Comparison of ENCODE assay signal across 9 mouse cellular contexts in the genomic region with DNA sequence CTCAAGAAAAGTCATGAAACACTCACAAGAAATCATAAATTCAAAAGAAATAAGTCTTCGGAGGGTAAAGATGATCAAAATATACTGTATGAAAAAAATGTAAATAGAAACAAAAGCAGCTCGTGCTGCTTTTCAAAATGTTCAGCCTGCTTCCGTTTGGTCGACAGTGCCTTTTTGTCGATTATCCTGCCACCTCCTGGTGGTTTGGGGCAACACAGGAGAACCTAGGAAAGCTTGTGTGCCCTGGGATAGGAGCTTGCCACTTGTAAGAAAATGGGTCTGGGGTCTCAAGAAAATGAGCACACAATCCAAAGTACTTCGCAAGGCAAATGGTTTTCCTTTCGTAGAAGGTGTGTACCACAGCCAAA. TPM values are rescaled to one million over a fixed set of nuclear protein-coding genes. Genes with fewer than 3 reads are reported as not detected.
A peak's percentile ranks its signal among the peaks of the same experiment; 100 is the strongest.
DNase-seq lines count a peak whose midpoint lies in the region; ATAC-seq and TF ChIP-seq lines count a peak whose summit lies in the region.
"Had no signal": no experiment of that assay in that cellular context is flagged by ENCODE, and none has a peak within 500 bp of the region (broad histone marks: within the 10 kb centered on the region; RNA-seq: fewer than 3 reads in every experiment).

No protein-coding gene starts in this region.

- TF ChIP-seq CTCF in kidney, postnatal 0 days (IDR thresholded peaks at IDR 0.05; ENCODE audit: low read depth), result peak; percentile 82

- H3K4me1 ChIP-seq in embryonic facial prominence, embryonic 14.5 days (ENCODE audit: control insufficient read depth, insufficient read depth, low read length), result no peaks in the 10 kb centered on the region
- peaks cover 5% of the 10 kb centered on the region; the same call in 1 of the 2 replicates for H3K4me1 ChIP-seq in heart, embryonic 13.5 days
- H3K4me1 ChIP-seq in kidney, postnatal 0 days (replicated peaks; ENCODE audit: insufficient read depth, low read length), result no peaks in the 10 kb centered on the region
- H3K4me1 ChIP-seq in liver, embryonic 16.5 days (ENCODE audit: control insufficient read depth, low read depth, low read length), result peaks cover 4% of the 10 kb centered on the region; the same call in 1 of the 2 replicates
- no peaks in the 10 kb centered on the region for H3K4me1 ChIP-seq in neural tube, embryonic 11.5 days (ENCODE audit: control insufficient read depth, insufficient read depth, low read length)

- WGBS in embryonic facial prominence, embryonic 14.5 days, result 1% methylated on average over 7 of the region's 7 CpGs
- WGBS in heart, embryonic 13.5 days, result 2% methylated on average over 7 of the region's 7 CpGs
- 0% methylated on average over 7 of the region's 7 CpGs for WGBS in kidney, postnatal 0 days
- WGBS in liver, embryonic 16.5 days (ENCODE audit: insufficient replicate concordance), result under 1% methylated on average over 7 of the region's 7 CpGs
- under 1% methylated on average over 7 of the region's 7 CpGs for WGBS in neural tube, embryonic 11.5 days

- H3K4me2 ChIP-seq in embryonic facial prominence, embryonic 14.5 days (ENCODE audit: low read depth, low read length), result peak overlapping the region; percentile 76
- H3K4me2 ChIP-seq in heart, embryonic 13.5 days, result peak overlapping the region; percentile 98
- H3K4me2 ChIP-seq in kidney, postnatal 0 days (ENCODE audit: low read length), result peak overlapping the region; percentile 81
- peak overlapping the region; percentile 95 for H3K4me2 ChIP-seq in liver, embryonic 16.5 days (ENCODE audit: low read depth, low read length)
- H3K4me2 ChIP-seq in neural tube, embryonic 11.5 days (ENCODE audit: low read depth), result peak overlapping the region; percentile 94

- peak; percentile 28 for ATAC-seq in CD4-positive, CD25-positive, alpha-beta regulatory T cell, adult 4 months
- ATAC-seq in embryonic facial prominence, embryonic 14.5 days (ENCODE audit: low read depth), result no peak
- ATAC-seq in heart, embryonic 13.5 days (ENCODE audit: extremely low read depth, insufficient number of reproducible peaks, low FRiP score, low TSS enrichment), result no peak
- no peak for ATAC-seq in kidney, postnatal 0 days (replicated peaks; ENCODE audit: low FRiP score, low read depth)
- no peak for ATAC-seq in liver, embryonic 16.5 days (ENCODE audit: low read depth)
- no peak for ATAC-seq in neural tube, embryonic 11.5 days (ENCODE audit: insufficient read depth, low FRiP score, low TSS enrichment)

- peak overlapping the region; percentile 78 for H3K27ac ChIP-seq in embryonic facial prominence, embryonic 14.5 days (replicated peaks; ENCODE audit: low read depth, low read length)
- H3K27ac ChIP-seq in heart, embryonic 13.5 days (replicated peaks), result no peak overlapping the region
- no peak overlapping the region for H3K27ac ChIP-seq in kidney, postnatal 0 days
- H3K27ac ChIP-seq in liver, embryonic 16.5 days (ENCODE audit: low read length), result no peak overlapping the region
- H3K27ac ChIP-seq in neural tube, embryonic 11.5 days (ENCODE audit: low read depth, low read length), result no peak overlapping the region

- H3K36me3 ChIP-seq in embryonic facial prominence, embryonic 14.5 days (ENCODE audit: control insufficient read depth, insufficient read depth, low read length), result no peaks in the 10 kb centered on the region
- H3K36me3 ChIP-seq in heart, embryonic 13.5 days, result no peaks in the 10 kb centered on the region
- no peaks in the 10 kb centered on the region for H3K36me3 ChIP-seq in kidney, postnatal 0 days (ENCODE audit: insufficient read depth, low read length)
- no peaks in the 10 kb centered on the region for H3K36me3 ChIP-seq in liver, embryonic 16.5 days (ENCODE audit: control insufficient read depth, insufficient read depth)
- H3K36me3 ChIP-seq in neural tube, embryonic 11.5 days (ENCODE audit: control insufficient read depth, insufficient read depth, low read length), result no peaks in the 10 kb centered on the region

- peak; percentile 69 to 80 for DNase-seq in adrenal gland, postnatal 36 days
- peak; percentile 90 for DNase-seq in embryonic facial prominence, embryonic 14.5 days (ENCODE audit: low spot score)
- DNase-seq in kidney, postnatal 0 days (ENCODE audit: low spot score), result peak; percentile 91
- peak; percentile 87 for DNase-seq in neural tube, embryonic 11.5 days (ENCODE audit: low spot score)
- DNase-seq in telencephalon, adult 2 months (ENCODE audit: low read depth, low spot score), result peak; percentile 39

- H3K9ac ChIP-seq in embryonic facial prominence, embryonic 14.5 days (ENCODE audit: low read depth, low read length), result peak overlapping the region; percentile 61; the same call in 1 of the 2 replicates
- H3K9ac ChIP-seq in heart, embryonic 13.5 days, result peak overlapping the region; percentile 80
- H3K9ac ChIP-seq in kidney, postnatal 0 days (ENCODE audit: low read depth, low read length), result peak overlapping the region; percentile 54
- peak overlapping the region; percentile 71 for H3K9ac ChIP-seq in liver, embryonic 16.5 days (ENCODE audit: low read depth, low read length)
- H3K9ac ChIP-seq in neural tube, embryonic 11.5 days (ENCODE audit: low read length), result peak overlapping the region; percentile 53; the same call in 1 of the 2 replicates

- H3K4me3 ChIP-seq in embryonic facial prominence, embryonic 14.5 days (ENCODE audit: low read depth, low read length), result peak overlapping the region; percentile 76
- H3K4me3 ChIP-seq in heart, embryonic 13.5 days, result peak overlapping the region; percentile 80
- H3K4me3 ChIP-seq in kidney, postnatal 0 days (replicated peaks; ENCODE audit: low read depth, low read length), result peak overlapping the region; percentile 65
- peak overlapping the region; percentile 75 for H3K4me3 ChIP-seq in liver, embryonic 16.5 days (ENCODE audit: low read depth, low read length)
- H3K4me3 ChIP-seq in neural tube, embryonic 11.5 days (ENCODE audit: low read depth, low read length), result peak overlapping the region; percentile 67

- no peaks in the 10 kb centered on the region for H3K27me3 ChIP-seq in embryonic facial prominence, embryonic 14.5 days (replicated peaks; ENCODE audit: control insufficient read depth, insufficient read depth, low read length)
- no peaks in the 10 kb centered on the region for H3K27me3 ChIP-seq in heart, embryonic 13.5 days (replicated peaks)
- H3K27me3 ChIP-seq in kidney, postnatal 0 days (ENCODE audit: insufficient read depth, low read length), result no peaks in the 10 kb centered on the region
- H3K27me3 ChIP-seq in liver, embryonic 16.5 days (ENCODE audit: control insufficient read depth, insufficient read depth, low read depth, low read length), result no peaks in the 10 kb centered on the region
- no peaks in the 10 kb centered on the region for H3K27me3 ChIP-seq in neural tube, embryonic 11.5 days (ENCODE audit: control insufficient read depth, insufficient read depth, low read length)

- H3K9me3 ChIP-seq in embryonic facial prominence, embryonic 14.5 days (ENCODE audit: control insufficient read depth, low read length), result no peaks in the 10 kb centered on the region
- no peaks in the 10 kb centered on the region for H3K9me3 ChIP-seq in heart, embryonic 13.5 days
- H3K9me3 ChIP-seq in kidney, postnatal 0 days (replicated peaks; ENCODE audit: low read length), result no peaks in the 10 kb centered on the region
- H3K9me3 ChIP-seq in liver, embryonic 16.5 days (replicated peaks; ENCODE audit: control insufficient read depth, low read length), result no peaks in the 10 kb centered on the region
- H3K9me3 ChIP-seq in neural tube, embryonic 11.5 days (ENCODE audit: control insufficient read depth, low read length), result no peaks in the 10 kb centered on the region

RNA-seq across cellular contexts. Expression of a gene that starts 21.9 kb away (rescaled TPM):
- polyA plus RNA-seq in CD4-positive, CD25-positive, alpha-beta regulatory T cell, adult 4 months (2017; shearing (Covaris generic)), result under 1 TPM in 1 of 2 experiments, not detected in 1; 0.22 TPM
- total RNA-seq in adrenal gland, postnatal 36 days (2021), result not detected
- polyA plus RNA-seq in embryonic facial prominence, embryonic 14.5 days (2014; fragmentation: Nextera tagmentation; extraction: Ambion mirVana), result 28.3 and 36.4 TPM in 2 replicates
- 7.4 and 7.5 TPM in 2 replicates for polyA plus RNA-seq in heart, embryonic 13.5 days (2015; fragmentation: Nextera tagmentation; extraction: Ambion mirVana)
- polyA plus RNA-seq in kidney, postnatal 0 days (2015; fragmentation: Nextera tagmentation; extraction: Ambion mirVana), result 0.07 and 0.10 TPM in 2 replicates
- polyA plus RNA-seq in liver, embryonic 16.5 days (2015; fragmentation: Nextera tagmentation; extraction: Ambion mirVana), result 9.2 and 12.0 TPM in 2 replicates
- 3.1 and 3.6 TPM in 2 replicates for polyA plus RNA-seq in neural tube, embryonic 11.5 days (2014; fragmentation: Nextera tagmentation; extraction: Ambion mirVana)

RNA-seq across cellular contexts. Expression of a gene that starts 51.0 kb away (rescaled TPM):
- polyA plus RNA-seq in CD4-positive, CD25-positive, alpha-beta regulatory T cell, adult 4 months (2017; shearing (Covaris generic)), result not detected
- not detected for total RNA-seq in adrenal gland, postnatal 36 days (2021)
- polyA plus RNA-seq in embryonic facial prominence, embryonic 14.5 days (2014; fragmentation: Nextera tagmentation; extraction: Ambion mirVana), result not detected in 2 replicates
- polyA plus RNA-seq in heart, embryonic 13.5 days (2015; fragmentation: Nextera tagmentation; extraction: Ambion mirVana), result 0.68 and 0.78 TPM in 2 replicates
- 0.40 and 0.51 TPM in 2 replicates for polyA plus RNA-seq in kidney, postnatal 0 days (2015; fragmentation: Nextera tagmentation; extraction: Ambion mirVana)
- polyA plus RNA-seq in liver, embryonic 16.5 days (2015; fragmentation: Nextera tagmentation; extraction: Ambion mirVana), result not detected in 2 replicates
- not detected in 2 replicates for polyA plus RNA-seq in neural tube, embryonic 11.5 days (2014; fragmentation: Nextera tagmentation; extraction: Ambion mirVana)
- total RNA-seq: left cerebral cortex, postnatal 36 days had no signal

RNA-seq across cellular contexts. Expression of a gene that starts 54.7 kb away (rescaled TPM):
- polyA plus RNA-seq in CD4-positive, CD25-positive, alpha-beta regulatory T cell, adult 4 months (2017; shearing (Covaris generic)), result 100 to 1,000 TPM; 376 to 396 TPM
- 100 to 1,000 TPM; 515 to 572 TPM for total RNA-seq in adrenal gland, postnatal 36 days (2021)
- polyA plus RNA-seq in embryonic facial prominence, embryonic 14.5 days (2014; fragmentation: Nextera tagmentation; extraction: Ambion mirVana), result 160 and 166 TPM in 2 replicates
- 156 and 165 TPM in 2 replicates for polyA plus RNA-seq in heart, embryonic 13.5 days (2015; fragmentation: Nextera tagmentation; extraction: Ambion mirVana)
- 241 and 254 TPM in 2 replicates for polyA plus RNA-seq in kidney, postnatal 0 days (2015; fragmentation: Nextera tagmentation; extraction: Ambion mirVana)
- polyA plus RNA-seq in liver, embryonic 16.5 days (2015; fragmentation: Nextera tagmentation; extraction: Ambion mirVana), result 49.3 and 51.2 TPM in 2 replicates
- 50.4 and 62.7 TPM in 2 replicates for polyA plus RNA-seq in neural tube, embryonic 11.5 days (2014; fragmentation: Nextera tagmentation; extraction: Ambion mirVana)

Comparison
In these comparisons a context has a peak if more than half of its experiments do, and no peak if none do; other contexts are left out.
1. DNase-seq: peak in every context shown above with its lines; median percentile 91 in kidney, postnatal 0 days; 90 in embryonic facial prominence, embryonic 14.5 days; 87 in neural tube, embryonic 11.5 days; 74 in adrenal gland, postnatal 36 days; 39 in telencephalon, adult 2 months.